Mouse (Mus musculus) heart, postnatal 0 days (tissue): ENCODE measurements around the gene Elovl7.

Experiments
- CTCF ChIP-seq: IDR thresholded peaks from 2 replicates; pipeline ENCODE4 v1.5.1; 2016; ENCODE audit warnings: antibody characterized with exemption, control low read depth, low read depth
- EP300 ChIP-seq: IDR thresholded peaks from 2 replicates; pipeline ENCODE4 v1.6.1; 2016; ENCODE audit warnings: antibody characterized with exemption, low read depth

DNA sequence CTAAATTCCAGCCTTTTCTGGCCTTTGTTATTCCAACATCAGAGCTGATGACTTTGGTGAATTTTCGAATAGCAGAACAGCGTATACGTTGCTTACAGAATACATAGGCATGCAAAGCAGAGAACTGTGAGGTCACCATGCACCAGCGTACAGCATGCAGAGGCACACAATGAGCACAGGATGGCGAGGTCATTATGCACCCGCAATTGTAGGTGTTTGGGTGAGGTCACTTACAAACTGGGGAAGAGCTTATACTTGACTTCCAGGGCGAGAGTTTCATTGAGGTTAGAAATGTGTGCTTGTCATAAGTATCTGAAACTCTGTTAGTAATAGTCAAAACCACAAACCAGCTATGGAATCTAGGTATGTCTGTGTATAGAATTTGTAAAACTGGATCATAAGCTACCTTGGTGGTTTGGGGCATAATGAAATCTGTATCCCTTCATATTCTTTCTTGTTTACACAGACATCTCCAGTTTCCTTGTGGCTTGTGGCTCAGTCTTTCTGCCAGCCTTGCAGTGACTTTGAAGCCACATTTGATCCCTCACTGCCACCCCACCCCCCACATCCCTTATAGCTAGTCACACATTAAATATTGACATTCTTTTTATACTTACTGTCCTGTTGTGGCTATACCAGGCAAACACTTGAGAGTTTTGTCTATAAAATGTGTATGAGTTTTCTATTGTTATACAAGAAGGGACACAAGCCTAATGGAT lies 88.9 kb downstream of the Elovl7 start:
- TF ChIP-seq CTCF: no peak
- TF ChIP-seq EP300: no peak
